Mouse (Mus musculus) 3134 (cell line): Measurements from ENCODE around the gene Rad50.

Experiments
- DNase-seq: peaks from one replicate; pipeline ENCODE4 v3.0.0-alpha.2; 2011; ENCODE audit warnings: low spot score; ENCODE audit not compliant: insufficient read length; ENCODE audit errors: extremely low read depth

Rad50 gene

GRCm38 (mm10) chr11:53604983-53605382 is 102.1 kb downstream of the Rad50 start:
- DNase-seq, result no peak
